Mouse (Mus musculus): ENCODE results near the gene Dido1. TPM values are rescaled to one million over a fixed set of nuclear protein-coding genes. Genes with fewer than 3 reads are reported as not detected.
A peak's percentile ranks its signal among the peaks of the same experiment; 100 is the strongest.
"Not testable (repeated sequence)": the region's sequence is repeated elsewhere in the genome, so short reads cannot be mapped to it uniquely, and the experiment has no call there.

The Dido1 gene
- total RNA-seq, 2 experiments from 2014 or later = 18.9 to 19.7 TPM

DNA sequence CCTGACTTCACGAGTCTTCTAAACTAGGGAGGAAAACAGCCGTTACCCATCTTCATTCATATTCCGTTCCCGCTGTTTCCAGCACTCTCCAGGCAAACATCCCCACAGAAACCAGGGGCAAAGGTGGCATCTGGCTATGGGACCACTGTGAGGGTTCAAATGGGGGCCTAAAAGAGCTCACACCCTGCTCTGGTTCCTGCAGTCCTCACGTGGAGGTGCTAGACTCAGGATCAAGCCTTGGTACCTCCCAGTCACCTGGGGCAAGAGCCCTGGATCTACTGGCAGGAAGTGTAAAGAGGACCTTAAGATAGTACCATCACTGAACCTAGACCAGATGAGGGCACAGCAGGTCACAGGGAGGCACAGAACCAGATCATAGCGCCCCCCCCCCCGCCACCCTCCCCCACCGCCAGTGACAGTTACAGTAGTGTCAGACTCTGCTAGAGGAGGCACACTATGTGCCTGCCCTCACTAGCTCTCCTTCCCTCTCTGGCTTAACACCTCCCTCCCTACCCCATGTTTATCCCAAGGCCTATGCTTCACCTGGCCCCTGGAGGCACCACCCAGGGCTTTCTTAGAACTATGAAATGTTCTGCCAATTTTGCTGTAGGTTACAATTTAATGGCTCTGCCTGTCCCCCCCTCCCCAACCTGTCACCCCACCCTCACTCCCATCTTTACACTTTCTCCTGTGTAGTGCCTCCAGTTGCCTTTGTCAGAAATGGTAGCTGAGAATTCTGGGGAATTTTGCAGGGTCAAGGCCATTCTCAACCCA, 16.2 kb upstream of the Dido1 start:
- intact Hi-C loops (cut with DNase I; ENCODE audit: low total_unique reads) = loop anchor here (5.0 kb wide), 1 partner anchor 44 kb away; no protein-coding TSS in a partner anchor
- no peak for DNase-seq

DNA sequence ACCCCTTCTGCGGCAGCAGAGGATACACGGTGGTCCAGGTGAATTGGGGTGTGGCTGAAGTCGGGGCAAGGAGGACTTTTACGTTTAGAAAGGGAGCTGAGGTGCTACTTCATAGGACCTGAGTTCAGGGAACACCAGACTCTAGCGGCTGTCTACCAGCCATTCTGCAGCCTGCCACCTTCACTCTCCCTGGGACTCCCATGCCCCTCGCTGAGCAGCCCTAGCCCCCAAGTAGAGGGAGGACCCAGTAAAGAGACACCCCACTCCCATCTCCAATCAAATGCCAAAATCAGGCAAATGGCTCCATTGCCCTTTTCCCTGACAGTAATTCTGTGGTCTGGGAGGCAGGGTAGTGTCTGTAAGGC, 15.6 kb upstream of the Dido1 start:
- DNase-seq = no peak
- intact Hi-C loops (cut with DNase I; ENCODE audit: low total_unique reads) = loop anchor here (5.0 kb wide), 1 partner anchor 43 kb away; no protein-coding TSS in a partner anchor

DNA sequence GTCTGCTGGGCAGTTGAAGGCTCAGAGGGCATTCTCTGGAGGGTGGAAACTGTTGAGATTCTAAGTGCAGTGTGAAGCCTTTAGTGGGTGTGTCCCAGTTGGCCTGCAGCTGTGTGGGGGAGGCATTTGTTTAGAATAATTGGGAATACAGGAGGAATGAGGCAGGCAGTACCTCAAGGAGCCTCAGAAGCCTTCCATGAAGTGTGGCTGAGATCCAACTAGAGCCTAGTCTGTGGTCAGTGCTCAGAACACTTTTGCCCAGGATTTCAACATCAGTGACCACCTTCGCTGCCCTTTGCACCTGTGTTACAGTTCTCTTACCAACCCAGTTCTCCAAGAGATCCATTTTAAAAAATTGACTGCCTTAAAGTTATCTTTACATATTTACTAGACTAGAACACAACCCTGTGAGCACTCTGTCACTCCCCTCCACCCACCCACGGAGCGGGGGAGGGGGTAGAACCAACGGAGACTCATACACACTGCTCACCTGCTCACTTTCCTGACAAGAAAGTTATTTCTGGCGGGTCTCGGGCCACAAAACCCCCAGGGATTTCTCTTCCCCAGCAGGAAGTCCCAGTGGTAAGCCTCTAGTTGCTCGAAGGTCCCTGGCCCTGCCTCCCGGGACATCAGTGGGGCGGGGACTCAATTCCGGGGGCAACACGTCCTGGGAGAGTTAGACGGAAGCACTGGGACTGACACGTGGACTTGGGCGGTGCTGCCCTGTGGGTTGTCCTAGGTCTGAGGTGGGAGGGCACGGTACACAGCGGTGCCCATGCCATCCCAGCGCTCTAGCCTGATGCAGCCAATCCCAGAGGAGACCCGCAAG, 15.0 kb upstream of the Dido1 start, which contains the start of gene Slc17a9:
TSS of gene Slc17a9 (plus strand) at position 679 of the 829 bp plus-strand sequence.
- intact Hi-C loops (cut with DNase I; ENCODE audit: low total_unique reads) = loop anchor here (5.0 kb wide), 1 partner anchor 42 kb away; no protein-coding TSS in a partner anchor
- peak; percentile 50 for DNase-seq

DNA sequence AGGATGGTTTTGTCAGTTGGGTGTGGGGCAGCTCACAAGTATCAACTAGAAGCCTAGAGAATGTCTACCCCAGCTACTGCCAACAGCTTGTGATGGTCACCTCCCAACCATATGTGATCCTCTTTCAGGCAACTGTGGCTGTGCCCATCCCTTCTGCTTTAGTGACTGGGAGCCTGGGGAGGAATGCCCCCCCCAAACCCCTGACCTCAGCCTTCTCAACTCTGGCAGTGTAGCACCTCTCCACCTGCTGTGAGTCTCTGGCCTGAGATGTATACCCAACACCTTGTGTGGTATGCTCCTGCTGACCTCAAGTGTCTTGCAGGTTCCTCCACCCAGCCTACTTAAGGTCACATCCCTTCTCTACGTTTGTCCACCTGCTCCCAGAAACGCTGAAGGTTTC, 14.1 kb upstream of the Dido1 start:
- DNase-seq = no peak
- intact Hi-C loops (cut with DNase I; ENCODE audit: low total_unique reads) = no loop called here

DNA sequence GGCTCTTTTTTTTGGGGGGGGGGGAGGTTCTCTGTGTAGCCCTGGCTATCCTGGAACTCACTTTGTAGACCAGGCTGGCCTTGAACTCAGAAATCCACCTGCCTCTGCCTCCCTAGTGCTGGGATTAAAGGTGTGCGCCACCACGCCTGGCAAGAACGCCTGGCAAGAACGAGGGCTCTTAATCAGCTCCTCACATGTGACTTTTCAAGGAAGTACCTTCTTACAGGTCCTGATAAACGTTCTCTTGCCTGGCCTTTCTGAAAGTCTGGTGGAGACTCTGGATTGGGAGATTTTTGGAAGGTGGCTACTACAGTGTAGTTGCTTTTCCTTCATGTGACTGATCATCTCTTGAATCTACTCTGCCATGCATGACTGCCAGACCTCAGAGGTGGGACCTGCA, 12.9 kb upstream of the Dido1 start:
- DNase-seq; intact Hi-C loops (cut with DNase I; ENCODE audit: low total_unique reads): not testable (repeated sequence)

DNA sequence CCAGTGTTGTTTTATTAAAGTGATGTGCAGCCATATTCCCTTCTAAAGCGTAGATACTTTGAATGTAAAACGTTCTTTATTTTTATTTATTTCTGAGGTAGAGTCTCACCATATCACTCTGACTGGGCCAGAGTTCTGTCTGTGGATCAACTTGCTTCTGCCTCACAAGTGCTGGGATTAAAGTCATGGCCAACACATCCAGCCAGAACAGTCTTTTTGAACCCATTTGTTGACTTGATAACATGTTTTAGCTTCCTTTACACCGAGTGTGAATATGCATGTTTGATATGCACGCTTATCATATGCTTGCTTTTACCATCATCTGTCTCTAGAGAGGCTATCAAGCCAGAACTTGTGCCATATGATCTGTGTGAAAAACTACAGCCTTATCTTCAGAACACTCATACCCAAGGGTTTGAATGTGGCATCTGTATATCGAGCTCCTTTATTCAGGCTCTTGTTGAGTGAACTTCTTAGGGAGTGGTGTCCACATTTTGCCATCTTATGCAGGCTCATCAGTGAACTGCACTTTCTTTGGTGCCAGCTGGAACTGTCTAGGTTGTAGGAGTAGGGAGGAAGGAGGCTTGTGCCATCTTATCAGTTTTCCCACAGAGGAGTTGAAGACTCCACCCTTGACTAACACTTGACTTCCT, 2.4 kb upstream of the Dido1 start:
- intact Hi-C loops (cut with DNase I; ENCODE audit: low total_unique reads) = no loop called here
- no peak for DNase-seq

DNA sequence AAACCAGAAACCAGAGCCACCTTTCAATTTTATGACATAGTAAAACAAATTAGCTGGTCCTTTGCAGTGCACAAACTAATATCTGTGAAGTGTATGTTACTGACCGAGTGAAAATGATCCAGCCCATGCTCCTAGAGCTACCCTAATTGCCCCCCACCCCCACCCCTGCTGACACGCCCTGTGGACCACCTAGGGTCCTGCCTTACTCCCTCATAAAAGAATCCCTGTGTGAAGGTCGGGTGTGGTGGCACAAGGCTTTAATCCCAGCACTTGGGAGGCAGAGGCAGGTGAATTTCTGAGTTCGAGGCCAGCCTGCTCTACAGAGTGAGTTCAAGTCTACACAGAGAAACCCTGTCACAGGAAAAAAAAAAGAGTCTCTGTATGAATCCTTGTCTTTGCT, 1.7 kb upstream of the Dido1 start:
- DNase-seq = no peak
- intact Hi-C loops (cut with DNase I; ENCODE audit: low total_unique reads) = no loop called here

DNA sequence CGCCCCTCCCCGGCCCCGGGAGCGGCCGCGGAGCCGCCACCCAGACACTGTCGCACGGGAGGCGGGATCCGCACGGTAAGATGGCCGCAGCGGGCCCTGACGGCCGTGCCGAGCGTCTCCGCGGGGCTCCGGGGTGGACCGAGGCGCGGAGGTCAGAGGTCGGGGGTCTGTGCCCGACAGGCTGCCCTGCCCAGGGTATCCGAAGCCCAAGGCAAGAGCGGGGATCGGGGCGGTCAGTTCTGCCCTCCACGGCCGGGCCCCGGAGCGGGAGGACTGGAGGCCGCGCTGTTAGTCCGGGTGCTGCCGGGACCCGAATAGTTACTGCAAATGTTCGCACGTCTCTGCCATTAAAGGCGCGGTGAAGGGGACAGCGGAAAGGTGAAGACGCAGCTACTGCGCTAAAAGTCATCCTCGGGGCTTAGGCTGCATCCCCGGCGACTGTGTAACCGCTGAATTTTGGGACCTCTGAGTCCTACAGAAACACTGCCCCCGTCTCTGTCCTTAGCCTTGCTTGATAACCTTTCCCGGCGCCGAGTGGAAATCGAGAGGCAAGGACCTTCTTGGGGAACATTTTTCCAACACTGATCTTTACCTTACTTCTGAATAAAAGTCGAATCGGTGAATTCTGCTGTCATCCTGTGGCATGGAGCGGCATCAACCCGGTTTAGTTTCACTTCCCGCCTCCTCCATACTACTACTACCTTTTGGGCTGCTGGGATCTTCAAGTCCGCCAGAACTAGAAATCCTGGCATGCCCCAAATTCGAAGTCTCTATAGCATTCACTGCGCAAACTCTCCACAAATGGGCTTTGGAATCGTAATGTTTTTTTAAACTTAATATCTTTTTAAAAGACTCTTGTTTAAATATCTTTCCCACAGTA, 717 bp upstream of the Dido1 start:
- no peak for DNase-seq
- intact Hi-C loops (cut with DNase I; ENCODE audit: low total_unique reads) = no loop called here

DNA sequence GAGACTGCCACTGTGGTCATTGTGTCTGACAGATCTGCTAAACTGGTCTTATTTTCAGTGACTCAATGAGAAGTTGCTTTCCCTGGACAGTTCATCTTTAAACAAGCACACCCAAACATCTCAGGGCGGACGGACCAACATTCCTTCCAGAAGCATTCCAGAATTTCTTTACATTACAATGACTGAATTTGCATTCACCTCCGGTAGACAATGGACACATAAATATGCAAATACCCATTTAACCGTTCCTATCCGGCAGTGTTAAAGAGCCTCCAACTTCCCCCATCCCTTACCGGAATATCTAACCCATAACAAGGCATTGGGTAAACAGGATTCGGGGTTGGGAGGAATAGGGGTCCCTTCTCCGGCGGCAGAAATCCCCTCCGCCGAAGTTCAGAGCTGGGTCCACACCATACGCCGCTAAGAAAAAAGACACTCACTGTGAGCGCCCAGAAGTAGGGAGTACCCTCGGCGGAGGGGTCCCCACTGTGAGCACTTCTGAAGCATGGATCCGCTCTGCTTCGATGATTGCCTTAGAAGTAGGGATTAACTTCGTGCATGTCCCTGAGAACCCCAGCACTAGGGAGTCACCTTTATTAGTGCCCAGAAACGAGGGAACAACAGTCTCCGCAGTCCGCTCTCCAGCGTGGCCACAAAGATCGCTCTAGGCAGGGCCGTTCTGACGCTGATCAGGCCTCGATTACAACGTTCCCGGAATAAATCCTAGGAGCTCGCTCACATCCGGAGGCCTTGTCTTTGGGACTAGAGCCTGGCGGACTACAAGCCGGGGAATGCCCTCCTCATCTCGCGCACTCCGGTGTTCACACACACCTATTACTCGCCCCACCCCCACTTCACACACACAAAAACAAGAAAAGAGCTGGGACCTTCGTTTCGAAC, 526 bp downstream of the Dido1 start:
- intact Hi-C loops (cut with DNase I; ENCODE audit: low total_unique reads) = no loop called here
- no peak for DNase-seq

DNA sequence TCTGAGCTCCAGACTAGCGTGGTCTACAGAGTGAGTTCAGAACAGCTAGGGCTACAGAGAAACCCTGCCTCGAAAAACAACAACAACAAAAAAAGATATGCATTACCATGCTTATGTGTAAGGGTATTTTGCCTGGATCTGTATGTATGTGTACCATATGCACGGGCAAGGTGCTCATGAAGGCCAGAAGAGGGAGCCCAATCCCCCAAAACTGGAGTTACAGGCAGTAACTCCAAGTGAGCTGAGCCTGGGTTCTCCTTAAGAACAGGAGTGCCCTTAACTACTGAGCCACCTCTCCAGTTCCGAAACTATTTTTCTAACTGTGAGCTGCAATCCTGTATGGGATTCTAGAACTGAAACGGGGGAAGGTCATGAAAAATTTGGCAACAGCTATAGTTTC, 3.8 kb downstream of the Dido1 start:
- intact Hi-C loops (cut with DNase I; ENCODE audit: low total_unique reads) = no loop called here
- DNase-seq = no peak

DNA sequence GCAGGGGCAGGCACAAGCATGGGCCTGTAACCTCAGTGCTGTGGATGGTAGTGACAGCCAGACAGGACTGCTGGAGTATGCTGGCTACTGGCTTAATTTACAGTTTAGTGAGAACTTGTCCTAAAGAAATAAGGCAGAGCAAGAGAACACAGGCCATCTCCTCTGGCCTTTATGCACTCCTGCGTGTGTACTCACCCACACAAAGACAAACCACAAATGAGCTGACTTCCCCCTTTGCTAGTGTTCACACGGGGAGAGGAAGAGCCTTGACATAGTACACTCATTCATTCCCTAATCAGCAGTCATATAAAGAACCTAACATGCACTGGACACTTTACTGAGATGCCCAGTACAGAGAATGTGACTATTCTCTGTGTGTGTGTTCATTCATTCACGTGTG, 4.7 kb downstream of the Dido1 start:
- intact Hi-C loops (cut with DNase I; ENCODE audit: low total_unique reads) = no loop called here
- no peak for DNase-seq

DNA sequence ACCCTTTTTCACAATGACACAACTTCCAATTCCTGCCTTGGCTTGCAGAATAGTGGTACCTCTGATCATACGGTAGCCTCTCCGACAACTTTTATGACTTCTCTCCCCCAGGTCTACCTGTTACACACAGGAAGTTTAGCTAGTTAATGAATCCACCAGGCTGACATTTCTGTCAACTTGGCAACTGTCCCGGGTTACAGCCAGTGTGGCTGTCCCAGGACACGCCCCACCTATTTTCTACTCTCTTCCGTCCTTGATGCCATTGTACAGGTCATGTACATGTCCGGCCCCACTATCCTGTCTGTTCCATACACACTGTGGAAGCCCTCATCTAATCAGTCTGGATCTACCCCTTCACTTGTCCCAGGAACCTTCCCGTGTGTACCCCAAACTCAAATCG, 5.2 kb downstream of the Dido1 start:
- peak; percentile 40 for DNase-seq
- intact Hi-C loops (cut with DNase I; ENCODE audit: low total_unique reads) = no loop called here

DNA sequence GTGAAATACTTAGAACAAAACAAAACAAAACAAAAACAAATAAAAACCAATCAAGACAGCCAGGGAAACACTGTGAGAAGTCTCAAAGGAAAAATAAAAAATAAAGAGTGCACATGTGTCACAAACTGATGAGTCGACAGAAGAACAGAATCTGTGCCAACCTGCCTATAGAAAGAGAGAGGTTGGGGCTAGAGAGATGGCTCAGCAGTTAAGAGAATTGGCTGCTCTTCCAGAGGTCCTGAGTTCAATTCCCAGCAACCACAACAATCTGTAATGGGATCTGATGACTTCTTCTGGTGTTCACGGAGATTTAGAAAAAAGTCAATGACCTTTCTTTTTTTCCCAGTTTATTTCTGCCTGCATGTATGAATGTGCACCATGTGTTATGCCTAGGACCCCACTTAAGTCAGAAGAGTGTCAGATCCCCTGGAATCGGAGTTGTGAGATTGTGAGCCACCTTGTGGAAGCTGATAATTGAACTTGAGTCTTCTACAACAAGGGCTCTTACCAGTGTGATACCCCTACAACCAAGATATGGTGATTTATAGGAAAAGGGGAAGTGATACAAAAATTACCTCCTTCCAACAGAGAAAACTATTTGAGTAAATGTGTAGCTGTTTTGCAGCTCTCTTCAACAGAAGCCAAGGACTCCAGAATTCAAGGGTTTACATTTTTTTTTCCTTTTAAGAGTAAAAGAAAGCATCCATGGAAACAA, 6.0 kb downstream of the Dido1 start:
- intact Hi-C loops (cut with DNase I; ENCODE audit: low total_unique reads) = no loop called here
- no peak for DNase-seq

DNA sequence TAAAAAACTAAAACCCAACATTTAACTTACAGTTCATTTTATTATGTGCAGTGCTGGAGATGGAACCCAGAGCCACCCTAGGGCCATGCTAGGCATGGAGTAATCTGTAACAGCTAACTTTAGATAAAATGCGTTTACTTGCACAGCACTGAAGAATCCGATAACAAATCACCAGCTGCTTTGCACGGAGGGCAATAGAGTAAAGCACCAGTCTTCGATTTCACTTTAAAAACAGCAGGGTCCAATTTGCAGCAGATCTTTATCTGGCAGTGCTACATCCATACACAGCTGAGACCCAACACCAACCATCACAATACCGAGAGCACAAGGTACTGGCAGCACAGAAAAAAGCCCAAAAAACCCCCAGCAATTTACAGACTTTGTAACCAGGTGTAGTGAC, 6.6 kb downstream of the Dido1 start:
- no peak for DNase-seq
- intact Hi-C loops (cut with DNase I; ENCODE audit: low total_unique reads) = no loop called here

DNA sequence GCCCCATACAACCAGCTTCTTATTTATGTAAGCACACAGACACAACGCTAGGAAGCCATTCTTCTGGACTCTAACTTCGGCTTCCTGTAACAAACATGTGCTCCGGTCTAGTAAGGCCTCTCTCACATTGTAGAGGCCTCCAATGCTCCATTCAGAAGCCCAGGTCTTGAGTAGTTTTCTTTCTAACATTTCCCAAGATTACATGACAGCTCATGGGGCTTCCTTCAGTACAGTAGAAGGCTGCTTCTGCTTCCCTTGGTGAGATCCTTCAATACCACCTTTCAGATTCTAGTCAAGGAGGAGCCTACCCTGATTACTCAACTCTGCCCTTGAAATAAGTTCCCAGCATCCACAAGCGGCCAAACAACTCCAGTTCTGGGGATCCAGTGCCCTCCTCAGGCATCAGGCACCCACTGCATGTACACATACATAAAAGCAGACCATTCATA, 7.1 kb downstream of the Dido1 start:
- intact Hi-C loops (cut with DNase I; ENCODE audit: low total_unique reads) = no loop called here

DNA sequence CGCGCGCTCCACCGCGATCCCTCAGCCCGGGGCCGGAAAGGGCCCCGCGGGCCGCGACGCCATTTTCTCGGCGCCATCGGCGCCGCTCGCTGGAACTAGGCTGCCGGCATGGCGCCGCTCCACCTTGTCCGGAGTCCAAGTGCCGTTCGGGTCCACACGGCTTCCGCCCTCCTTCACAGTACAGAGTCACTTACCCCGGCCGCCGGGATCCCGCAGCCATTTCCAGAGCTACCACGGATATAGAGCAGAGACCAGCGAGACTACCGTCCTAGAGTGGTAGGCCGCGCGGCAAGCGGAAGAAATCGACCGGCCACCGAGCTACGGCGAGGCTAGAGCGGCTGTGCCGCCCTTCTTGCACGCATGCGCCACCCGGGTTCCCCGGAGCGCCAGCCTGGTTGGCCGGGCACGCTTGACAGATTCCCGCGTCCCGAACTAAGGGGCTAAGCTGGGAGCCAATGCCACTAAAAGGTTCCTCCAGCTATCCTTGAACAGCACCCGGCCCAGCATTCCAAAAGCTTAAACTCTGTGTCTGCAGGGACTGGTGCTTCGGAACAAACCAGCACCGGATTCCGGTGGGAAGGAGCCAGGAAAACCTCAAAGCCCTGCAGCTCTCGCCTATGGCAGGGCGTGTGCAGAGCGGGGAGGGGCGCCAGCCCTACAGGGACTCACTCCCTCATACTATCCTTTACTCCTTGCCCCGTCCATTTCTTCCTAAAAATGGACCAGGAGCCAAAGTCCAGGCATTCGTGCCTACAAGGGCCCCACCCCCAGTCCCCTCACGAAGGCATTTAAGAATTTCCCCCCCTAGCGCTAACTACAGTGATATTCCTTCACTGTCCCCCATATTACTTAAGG, 7.8 kb downstream of the Dido1 start:
- intact Hi-C loops (cut with DNase I; ENCODE audit: low total_unique reads) = no loop called here
- DNase-seq = peak; percentile 94

More for the DNA sequence above, 7.1 kb downstream of the Dido1 start:
- no peak for DNase-seq

Data from gastrocnemius, postnatal 14 days (tissue).